Mouse (Mus musculus) embryonic fibroblast, embryonic 13.5 days (primary cell): ENCODE measurements around the gene Slc2a10.

Source experiments
- CTCF ChIP-seq: IDR thresholded peaks from 2 replicates; pipeline ENCODE4 v1.5.1; 2011; ENCODE audit warnings: mild to moderate bottlenecking, control low read depth, low read length, moderate library complexity, borderline replicate concordance; ENCODE audit not compliant: insufficient read depth
- POLR2A ChIP-seq: IDR thresholded peaks from 2 replicates; pipeline ENCODE4 v1.6.1; 2011; ENCODE audit warnings: low read depth, mild to moderate bottlenecking, control low read depth, low read length, moderate library complexity

GRCm38 (mm10) chr2:165458189-165458588 is 45.4 kb upstream of the Slc2a10 start:
- TF ChIP-seq POLR2A (no peak), CTCF (no peak)
